Mouse (Mus musculus) bone marrow macrophage, adult 2 months (primary cell): Measurements from ENCODE around the gene Pip4p1.
"Not testable (repeated sequence)": the region's sequence is repeated elsewhere in the genome, so short reads cannot be mapped to it uniquely, and the experiment has no call there.

Source experiments
- CTCF ChIP-seq: IDR thresholded peaks from 2 replicates; pipeline ENCODE4 v1.5.1; 2012; ENCODE audit warnings: low read depth, mild to moderate bottlenecking, low read length, moderate library complexity
- POLR2A ChIP-seq: IDR thresholded peaks from 2 replicates; pipeline ENCODE4 v1.6.1; 2012; ENCODE audit warnings: mild to moderate bottlenecking, low read depth, low read length, borderline replicate concordance

DNA sequence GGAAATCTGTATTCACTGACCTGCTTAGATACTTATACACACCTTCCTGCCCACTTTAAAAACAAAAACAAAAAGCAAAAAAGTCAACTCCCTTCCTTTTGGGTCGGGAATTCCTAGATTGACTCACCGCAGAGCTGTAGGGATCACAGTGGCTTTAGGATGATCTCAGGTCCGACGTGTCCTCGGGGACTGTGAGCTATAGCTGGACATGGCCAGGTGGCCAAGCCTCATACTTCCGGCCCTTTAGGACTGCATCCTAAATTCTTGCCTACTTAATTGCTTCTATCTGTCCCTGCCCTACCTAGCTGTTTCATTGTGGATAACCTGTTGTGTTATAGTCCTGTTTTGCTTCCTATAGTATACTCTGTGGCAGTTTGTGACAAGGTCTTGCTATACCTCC is 14.4 kb upstream of the Pip4p1 start:
- TF ChIP-seq CTCF, POLR2A: not testable (repeated sequence)
